Mouse (Mus musculus): ENCODE measurements at regions not wholly inside any gene's neighbourhood (a gene's known extent, or its start where the extent isn't known, plus 50 kb on each side); places are given as distances from the start of the nearest gene placed in this dataset.

DNA sequence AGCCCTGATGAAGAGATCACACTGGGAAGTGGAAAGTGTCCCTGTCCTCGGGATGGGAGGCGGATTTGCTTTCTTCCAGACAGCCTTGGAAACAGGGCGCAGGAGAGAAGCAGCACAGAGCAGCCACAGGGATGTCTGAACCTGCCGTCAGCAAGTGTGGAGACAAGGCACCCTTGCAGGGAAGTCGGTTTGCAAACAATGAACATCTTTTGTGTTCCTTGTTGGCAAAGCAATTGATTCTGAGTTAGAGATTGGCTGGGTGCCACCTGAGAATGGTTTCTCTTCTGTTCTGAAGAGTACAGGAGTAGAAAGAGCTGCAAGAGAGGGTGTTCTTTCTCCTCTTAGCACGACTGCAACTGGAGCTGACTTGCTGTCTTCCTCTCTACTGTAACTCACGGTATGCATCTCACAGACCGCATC is 318.6 kb upstream of the Id4 start:
- Histone ChIP-seq H3K4me2 (ENCODE audit: low read depth) (no peak overlapping the region), H3K4me1 (replicated peaks; ENCODE audit: control insufficient read depth in 2 of 2, insufficient read depth in 2 of 2, low read length in 1 of 2) (no peaks in the 10 kb centered on the region), H3K27me3 (ENCODE audit: control insufficient read depth, insufficient read depth, low read length) (no peaks in the 10 kb centered on the region), H3K4me3 (ENCODE audit: insufficient read depth in 1 of 2, low read depth in 2 of 2, low read length in 2 of 2) (no peak overlapping the region), H3K9me3 (ENCODE audit: control insufficient read depth, low read length) (no peaks in the 10 kb centered on the region), H3K9ac (replicated peaks) (no peak overlapping the region), H3K27ac (no peak overlapping the region), H3K36me3 (replicated peaks; ENCODE audit: control insufficient read depth, insufficient read depth, low read depth) (no peaks in the 10 kb centered on the region)
- TF ChIP-seq EP300 (IDR thresholded peaks at IDR 0.05; ENCODE audit: low read depth), result no peak
- no peak for TF ChIP-seq CTCF (IDR thresholded peaks at IDR 0.05; ENCODE audit: low read depth)
- no peak for ATAC-seq (ENCODE audit: insufficient read depth)
- no peak for DNase-seq (ENCODE audit: low read depth in 3 of 3, low spot score in 3 of 3)
- WGBS (ENCODE audit: insufficient replicate concordance), result 16% methylated on average over 8 of the region's 8 CpGs

DNA sequence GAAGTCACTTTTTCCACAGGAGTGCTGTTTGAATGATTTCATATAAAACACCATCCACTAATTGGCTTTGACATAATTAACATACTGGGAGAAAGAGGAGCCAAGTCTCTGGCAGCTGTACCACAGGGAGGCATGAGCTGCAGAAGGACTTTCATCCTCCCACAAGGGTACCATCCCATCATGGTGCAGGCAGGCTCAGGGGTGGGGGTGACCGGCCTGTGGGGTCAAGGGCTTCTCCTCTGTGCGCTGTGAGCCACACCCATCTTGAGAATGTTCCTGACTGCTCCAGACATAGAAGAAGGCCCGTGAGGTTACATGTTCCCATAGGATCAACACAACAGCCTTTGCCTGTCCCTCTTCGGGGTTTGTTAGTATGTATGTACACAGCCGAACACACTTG is 317.4 kb upstream of the Id4 start:
- no peaks in the 10 kb centered on the region for H3K36me3 ChIP-seq (replicated peaks; ENCODE audit: control insufficient read depth, insufficient read depth, low read depth)
- WGBS (ENCODE audit: insufficient replicate concordance), result 65% methylated on average over 5 of the region's 5 CpGs
- no peak overlapping the region for H3K4me3 ChIP-seq (ENCODE audit: insufficient read depth in 1 of 2, low read depth in 2 of 2, low read length in 2 of 2)
- H3K27me3 ChIP-seq (ENCODE audit: control insufficient read depth, insufficient read depth, low read length), result no peaks in the 10 kb centered on the region
- no peak for DNase-seq (ENCODE audit: low read depth in 3 of 3, low spot score in 3 of 3)
- no peak overlapping the region for H3K4me2 ChIP-seq (ENCODE audit: low read depth)
- H3K4me1 ChIP-seq (replicated peaks; ENCODE audit: control insufficient read depth in 2 of 2, insufficient read depth in 2 of 2, low read length in 1 of 2), result no peaks in the 10 kb centered on the region
- TF ChIP-seq CTCF (IDR thresholded peaks at IDR 0.05; ENCODE audit: low read depth), result no peak
- TF ChIP-seq EP300 (IDR thresholded peaks at IDR 0.05; ENCODE audit: low read depth), result no peak
- H3K9me3 ChIP-seq (ENCODE audit: control insufficient read depth, low read length), result no peaks in the 10 kb centered on the region
- H3K9ac ChIP-seq (replicated peaks), result no peak overlapping the region
- no peak overlapping the region for H3K27ac ChIP-seq
- ATAC-seq (ENCODE audit: insufficient read depth), result no peak

DNA sequence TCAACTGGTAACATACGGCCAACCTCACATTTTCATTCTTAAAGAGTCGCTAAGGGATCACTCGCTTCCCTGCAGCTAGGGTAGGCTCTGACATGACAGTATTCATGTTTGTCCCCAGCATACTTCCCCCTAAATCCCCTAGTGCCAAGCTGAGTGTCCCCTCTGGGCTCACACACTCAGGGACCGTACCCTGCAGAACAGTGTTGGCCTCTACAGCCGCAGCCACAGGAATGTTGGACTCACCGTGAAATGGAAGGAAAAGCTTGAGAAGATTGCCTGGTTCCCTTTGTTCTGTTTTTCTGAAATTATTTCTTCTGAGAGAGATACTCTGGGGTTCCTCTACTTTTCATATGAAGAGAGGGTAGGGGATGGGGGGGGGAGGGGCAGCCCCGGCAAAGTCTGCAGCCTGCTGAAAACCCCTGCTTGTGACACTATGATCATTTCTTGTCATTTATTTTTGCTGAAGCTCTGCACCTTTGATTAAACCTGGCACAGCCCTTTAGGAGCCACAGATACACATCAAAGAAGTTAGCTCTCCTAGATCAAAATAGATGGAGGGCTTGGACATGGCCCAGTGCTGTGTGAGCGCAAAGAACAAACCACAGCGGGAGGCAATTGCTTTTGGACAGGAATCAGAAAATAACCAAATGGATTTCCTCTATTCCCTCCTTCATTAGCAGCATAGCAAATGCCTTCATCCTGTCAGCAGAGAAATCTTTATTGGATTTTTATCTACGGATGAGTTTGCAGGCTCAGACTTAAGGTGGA is 312.7 kb upstream of the Id4 start:
- Histone ChIP-seq H3K27me3 (ENCODE audit: control insufficient read depth, insufficient read depth, low read length) (no peaks in the 10 kb centered on the region), H3K36me3 (replicated peaks; ENCODE audit: control insufficient read depth, insufficient read depth, low read depth) (no peaks in the 10 kb centered on the region), H3K4me2 (ENCODE audit: low read depth) (no peak overlapping the region), H3K4me1 (replicated peaks; ENCODE audit: control insufficient read depth in 2 of 2, insufficient read depth in 2 of 2, low read length in 1 of 2) (no peaks in the 10 kb centered on the region), H3K4me3 (ENCODE audit: insufficient read depth in 1 of 2, low read depth in 2 of 2, low read length in 2 of 2) (no peak overlapping the region), H3K9me3 (ENCODE audit: control insufficient read depth, low read length) (no peaks in the 10 kb centered on the region), H3K9ac (replicated peaks) (no peak overlapping the region), H3K27ac (no peak overlapping the region)
- WGBS (ENCODE audit: insufficient replicate concordance), result 71% methylated on average over 10 of the region's 10 CpGs
- no peak for DNase-seq (ENCODE audit: low read depth in 3 of 3, low spot score in 3 of 3)
- no peak for ATAC-seq (ENCODE audit: insufficient read depth)
- TF ChIP-seq CTCF (IDR thresholded peaks at IDR 0.05; ENCODE audit: low read depth) (no peak), EP300 (IDR thresholded peaks at IDR 0.05; ENCODE audit: low read depth) (no peak)

DNA sequence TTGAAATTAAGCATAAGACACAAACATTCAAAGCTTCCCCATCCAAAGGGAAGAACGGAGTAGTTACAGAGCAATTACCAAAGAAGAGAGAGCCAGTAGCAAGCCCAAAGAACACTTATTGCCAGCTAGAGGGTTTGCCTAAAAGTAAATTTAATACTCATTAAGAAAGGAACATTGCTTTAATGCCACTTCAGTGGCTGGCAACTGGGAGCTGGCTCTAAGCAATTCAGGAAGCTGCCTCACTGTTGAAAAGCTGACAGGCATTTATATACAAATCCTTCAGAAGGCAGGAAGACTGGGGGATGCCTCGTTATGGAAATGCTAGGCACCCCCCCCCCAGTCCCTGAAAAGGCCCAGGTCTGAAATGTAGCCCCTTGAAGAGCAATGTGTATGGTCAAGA is 310.6 kb upstream of the Id4 start:
- Histone ChIP-seq H3K4me1 (replicated peaks; ENCODE audit: control insufficient read depth in 2 of 2, insufficient read depth in 2 of 2, low read length in 1 of 2) (no peaks in the 10 kb centered on the region), H3K36me3 (replicated peaks; ENCODE audit: control insufficient read depth, insufficient read depth, low read depth) (no peaks in the 10 kb centered on the region), H3K9me3 (ENCODE audit: control insufficient read depth, low read length) (no peaks in the 10 kb centered on the region), H3K27ac (no peak overlapping the region), H3K4me2 (ENCODE audit: low read depth) (no peak overlapping the region), H3K4me3 (ENCODE audit: insufficient read depth in 1 of 2, low read depth in 2 of 2, low read length in 2 of 2) (no peak overlapping the region), H3K27me3 (ENCODE audit: control insufficient read depth, insufficient read depth, low read length) (no peaks in the 10 kb centered on the region), H3K9ac (replicated peaks) (no peak overlapping the region)
- WGBS (ENCODE audit: insufficient replicate concordance), result 31% methylated on average over 2 of the region's 2 CpGs
- ATAC-seq (ENCODE audit: insufficient read depth), result no peak
- DNase-seq (ENCODE audit: low read depth in 3 of 3, low spot score in 3 of 3), result no peak
- TF ChIP-seq EP300 (IDR thresholded peaks at IDR 0.05; ENCODE audit: low read depth) (no peak), CTCF (IDR thresholded peaks at IDR 0.05; ENCODE audit: low read depth) (no peak)

DNA sequence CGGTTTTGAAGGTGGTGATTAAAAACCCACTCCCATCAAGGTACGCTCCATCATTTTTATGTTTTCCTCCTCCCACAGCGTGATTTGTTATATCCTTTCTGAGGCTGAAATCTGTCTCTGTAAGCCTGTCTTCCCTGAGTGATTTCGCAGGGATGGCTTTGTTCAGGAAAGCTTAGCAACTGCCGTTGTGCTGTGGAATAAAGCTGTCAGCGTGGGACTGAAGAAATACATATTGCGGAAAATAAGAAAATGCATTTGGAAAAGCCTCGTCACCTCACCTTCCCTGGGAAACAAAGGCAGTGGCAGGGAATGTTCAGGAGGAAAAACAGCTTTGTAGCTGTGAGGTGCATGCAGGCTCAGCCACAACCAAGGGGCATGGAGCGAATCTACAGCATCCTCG is 310.0 kb upstream of the Id4 start:
- ATAC-seq (ENCODE audit: insufficient read depth), result no peak
- no peaks in the 10 kb centered on the region for H3K27me3 ChIP-seq (ENCODE audit: control insufficient read depth, insufficient read depth, low read length)
- H3K4me1 ChIP-seq (replicated peaks; ENCODE audit: control insufficient read depth in 2 of 2, insufficient read depth in 2 of 2, low read length in 1 of 2), result no peaks in the 10 kb centered on the region
- H3K9me3 ChIP-seq (ENCODE audit: control insufficient read depth, low read length), result no peaks in the 10 kb centered on the region
- H3K4me2 ChIP-seq (ENCODE audit: low read depth), result no peak overlapping the region
- H3K36me3 ChIP-seq (replicated peaks; ENCODE audit: control insufficient read depth, insufficient read depth, low read depth), result no peaks in the 10 kb centered on the region
- no peak for DNase-seq (ENCODE audit: low read depth in 3 of 3, low spot score in 3 of 3)
- TF ChIP-seq EP300 (IDR thresholded peaks at IDR 0.05; ENCODE audit: low read depth) (no peak), CTCF (IDR thresholded peaks at IDR 0.05; ENCODE audit: low read depth) (no peak)
- H3K27ac ChIP-seq, result no peak overlapping the region
- WGBS (ENCODE audit: insufficient replicate concordance), result 69% methylated on average over 10 of the region's 10 CpGs
- no peak overlapping the region for H3K9ac ChIP-seq (replicated peaks)
- no peak overlapping the region for H3K4me3 ChIP-seq (ENCODE audit: insufficient read depth in 1 of 2, low read depth in 2 of 2, low read length in 2 of 2)
